12 mouse cellular contexts compared by ENCODE assay signal in the genomic region with DNA sequence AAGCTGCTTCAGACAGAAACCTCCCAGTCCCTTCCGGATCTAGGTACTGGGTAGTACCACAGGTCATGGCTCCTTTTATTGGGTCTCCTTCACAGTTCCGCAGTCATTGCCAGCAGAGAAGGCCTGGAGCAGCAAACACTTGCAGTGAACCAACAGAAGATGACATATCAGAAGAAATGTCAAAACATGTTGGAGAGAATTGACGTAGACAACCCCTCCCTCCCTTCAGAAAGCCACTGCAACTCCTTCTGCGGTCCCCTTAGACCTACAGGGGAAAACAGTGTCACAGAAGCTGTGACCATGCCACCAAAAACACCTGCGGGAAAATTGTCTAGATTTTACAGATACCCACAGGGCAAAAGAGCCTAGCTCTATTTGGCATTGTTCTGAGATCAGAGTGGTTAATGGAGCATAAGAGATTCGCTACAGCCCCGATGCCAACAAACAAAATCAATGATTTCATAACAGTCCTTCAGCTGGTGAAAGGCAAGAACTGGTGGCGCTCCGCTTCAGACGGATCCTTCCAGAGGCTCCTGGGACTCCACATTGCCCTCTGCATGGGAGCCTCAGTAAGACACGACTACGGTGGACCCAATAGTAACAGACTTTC. TPM values are rescaled to one million over a fixed set of nuclear protein-coding genes. Genes with fewer than 3 reads are reported as not detected.
"Had no signal": no experiment of that assay in that cellular context is flagged by ENCODE, and none has a peak within 500 bp of the region (broad histone marks: within the 10 kb centered on the region; RNA-seq: fewer than 3 reads in every experiment).

A gene (minus strand): TSS at position 51 of the 610 bp plus-strand sequence.

- DNase-seq: liver, postnatal 0 days; lung, adult 2 months; lung, postnatal 14 days; lung, postnatal 36 days; right cerebral cortex, postnatal 14 days; thymus, adult 18-20 months; thymus, postnatal 14 days; thymus, postnatal 36 days had no signal

RNA-seq across cellular contexts. Expression of the gene that starts here (rescaled TPM):
- total RNA-seq: megakaryocyte progenitor cell, adult 5-6 weeks; midbrain, postnatal 0 days; monocyte, adult 5-6 weeks; neutrophil, adult 5-6 weeks had no signal
